Mouse (Mus musculus): Measurements from ENCODE around the gene Usp38. TPM values are rescaled to one million over a fixed set of nuclear protein-coding genes. Genes with fewer than 3 reads are reported as not detected.

The Usp38 gene
- polyA plus RNA-seq, 1 experiment from 2014 or later, result 22.3 TPM

DNA sequence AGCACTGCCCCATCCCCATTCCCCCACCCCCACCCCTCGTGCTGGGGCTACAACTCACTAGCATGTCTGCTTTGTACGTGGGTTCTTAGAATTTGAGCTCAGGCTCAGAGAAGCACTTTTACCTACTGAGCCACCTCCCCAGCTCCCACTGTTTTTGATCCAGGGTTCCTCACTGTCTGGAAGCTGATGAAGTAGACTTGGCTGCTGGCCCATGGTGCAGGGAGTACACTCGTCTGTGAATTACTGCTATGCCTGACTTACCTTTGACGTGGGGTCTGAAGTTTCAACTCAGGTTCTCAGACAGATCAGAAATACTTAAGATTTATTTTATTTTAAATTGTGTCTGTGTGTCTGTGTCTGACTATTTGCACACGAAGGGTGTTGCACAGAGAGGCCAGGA lies 57.0 kb downstream of the Usp38 start:
- H3K27me3 ChIP-seq (replicated peaks; ENCODE audit: control insufficient read depth, insufficient read depth, low read length), result no peaks in the 10 kb centered on the region
- 75% methylated on average over 5 of the region's 5 CpGs for WGBS
- H3K9me3 ChIP-seq (ENCODE audit: control insufficient read depth, low read length), result peaks cover 2% of the 10 kb centered on the region; the same call in 1 of the 2 replicates
- no peak overlapping the region for H3K9ac ChIP-seq (ENCODE audit: low read depth, low read length)
- no peak for ATAC-seq (replicated peaks; ENCODE audit: low FRiP score)
- H3K36me3 ChIP-seq (ENCODE audit: control insufficient read depth, insufficient read depth, low read length), result no peaks in the 10 kb centered on the region
- H3K4me3 ChIP-seq (ENCODE audit: low read depth, low read length), result no peak overlapping the region
- H3K4me1 ChIP-seq (replicated peaks; ENCODE audit: control insufficient read depth, insufficient read depth, low read length), result no peaks in the 10 kb centered on the region
- H3K4me2 ChIP-seq, result no peak overlapping the region
- H3K27ac ChIP-seq (ENCODE audit: low read depth, low read length), result no peak overlapping the region
- DNase-seq (ENCODE audit: low spot score), result no peak

DNA sequence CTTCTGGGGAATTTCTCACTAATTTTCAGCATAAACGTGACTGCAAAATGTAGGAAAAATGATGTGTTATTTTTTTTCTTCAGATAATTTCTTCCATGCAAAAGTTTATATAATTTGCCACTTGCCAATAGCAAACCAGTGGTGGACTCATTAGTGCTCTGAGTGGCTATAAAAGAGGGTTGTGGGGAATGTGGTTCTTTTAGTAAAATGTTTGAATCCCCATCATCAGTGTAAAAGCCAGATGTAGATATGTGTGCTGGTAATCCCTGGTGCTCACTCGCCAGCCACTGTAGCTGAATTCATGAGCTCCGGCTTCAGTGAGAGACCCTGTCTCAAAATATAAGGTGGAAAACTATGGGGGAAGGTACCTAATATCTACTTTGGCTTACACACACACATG lies 61.8 kb downstream of the Usp38 start:
- WGBS, result 79% methylated on average over 3 of the region's 3 CpGs
- no peak for ATAC-seq (replicated peaks; ENCODE audit: low FRiP score)

DNA sequence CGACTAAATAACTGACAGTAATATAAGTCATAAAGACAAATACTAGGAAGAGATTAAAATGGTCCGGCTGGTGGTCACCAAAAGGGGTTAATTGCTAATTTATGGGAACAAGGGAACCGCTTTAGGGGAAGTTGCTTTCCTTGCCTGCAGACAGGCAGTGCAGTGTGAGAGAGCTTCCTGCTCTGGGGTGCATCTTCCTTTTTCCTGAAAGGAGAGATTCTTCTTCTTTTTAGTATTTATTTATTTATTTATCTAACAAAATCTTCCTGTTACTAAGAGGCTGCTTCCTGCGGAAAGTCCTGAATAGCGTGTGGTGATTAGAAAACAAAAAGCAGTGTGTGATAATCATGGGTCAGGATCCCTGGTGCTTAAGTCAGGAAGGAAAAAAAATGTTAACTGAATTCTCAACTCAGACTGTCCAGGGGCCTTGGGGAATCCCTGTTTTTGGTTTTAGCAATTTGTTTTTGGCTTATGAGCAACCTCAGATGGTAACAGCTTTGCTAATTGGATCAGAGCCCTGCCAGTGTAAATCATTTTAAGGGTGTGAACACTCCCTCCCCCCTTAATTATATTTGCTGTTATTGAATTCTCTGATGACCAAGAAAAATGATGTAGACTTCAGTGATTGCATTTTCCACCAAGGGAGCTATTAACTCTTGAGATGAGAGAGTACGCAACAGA lies 62.4 kb downstream of the Usp38 start:
- Histone ChIP-seq H3K27me3 (replicated peaks; ENCODE audit: control insufficient read depth, insufficient read depth, low read length) (no peaks in the 10 kb centered on the region), H3K27ac (ENCODE audit: low read depth, low read length) (no peak overlapping the region), H3K36me3 (ENCODE audit: control insufficient read depth, insufficient read depth, low read length) (no peaks in the 10 kb centered on the region), H3K4me2 (no peak overlapping the region), H3K9ac (ENCODE audit: low read depth, low read length) (no peak overlapping the region), H3K4me3 (ENCODE audit: low read depth, low read length) (no peak overlapping the region), H3K9me3 (ENCODE audit: control insufficient read depth, low read length) (peaks cover 2% of the 10 kb centered on the region; the same call in 1 of the 2 replicates), H3K4me1 (replicated peaks; ENCODE audit: control insufficient read depth, insufficient read depth, low read length) (peaks cover 6% of the 10 kb centered on the region; the same call in 1 of the 2 replicates)
- ATAC-seq (replicated peaks; ENCODE audit: low FRiP score), result no peak
- 35% methylated on average over 6 of the region's 6 CpGs for WGBS
- no peak for DNase-seq (ENCODE audit: low spot score)

More for the DNA sequence above, 61.8 kb downstream of the Usp38 start:
- Histone ChIP-seq H3K9ac (ENCODE audit: low read depth, low read length) (no peak overlapping the region), H3K4me1 (replicated peaks; ENCODE audit: control insufficient read depth, insufficient read depth, low read length) (peaks cover 6% of the 10 kb centered on the region; the same call in 1 of the 2 replicates), H3K27ac (ENCODE audit: low read depth, low read length) (no peak overlapping the region), H3K4me3 (ENCODE audit: low read depth, low read length) (no peak overlapping the region), H3K4me2 (no peak overlapping the region), H3K9me3 (ENCODE audit: control insufficient read depth, low read length) (peaks cover 2% of the 10 kb centered on the region; the same call in 1 of the 2 replicates), H3K36me3 (ENCODE audit: control insufficient read depth, insufficient read depth, low read length) (no peaks in the 10 kb centered on the region), H3K27me3 (replicated peaks; ENCODE audit: control insufficient read depth, insufficient read depth, low read length) (no peaks in the 10 kb centered on the region)
- DNase-seq (ENCODE audit: low spot score), result no peak

DNA sequence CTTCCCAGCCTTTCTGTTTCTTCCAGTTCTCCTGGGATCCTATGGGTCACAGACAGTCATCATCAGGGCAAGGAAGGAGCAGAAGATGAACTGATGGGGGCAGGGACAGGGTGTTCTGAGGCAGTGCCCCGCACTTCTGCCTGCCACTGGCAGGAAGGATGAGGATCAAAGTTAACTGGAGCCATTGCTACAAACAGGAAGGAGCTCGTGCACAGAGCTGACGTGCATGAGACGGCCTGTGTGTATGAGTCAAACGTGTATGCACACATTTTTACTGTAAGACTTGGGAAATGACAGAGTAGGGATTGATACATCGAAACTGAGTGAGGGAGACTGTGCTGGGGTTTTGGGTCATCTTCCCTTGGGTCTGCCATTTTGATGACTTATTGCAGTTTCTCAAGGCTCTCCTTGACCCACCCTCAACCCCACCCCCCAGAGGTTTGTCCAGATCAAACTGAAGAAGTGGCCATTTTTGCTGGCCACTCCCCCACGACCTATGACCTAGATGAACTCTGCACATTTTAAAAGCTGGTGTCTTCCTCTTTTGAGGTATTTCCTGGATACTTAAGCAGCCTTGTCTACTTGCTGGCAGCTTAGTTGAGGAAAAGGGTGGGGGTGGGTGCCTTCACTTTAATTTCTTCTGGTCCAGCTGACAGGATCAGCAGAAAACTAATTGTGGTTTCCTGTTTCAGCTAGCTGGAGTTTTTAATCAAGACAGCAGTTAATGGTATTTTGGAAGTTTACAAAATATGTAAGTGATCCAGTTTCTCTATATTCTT lies 66.1 kb downstream of the Usp38 start:
- Histone ChIP-seq H3K36me3 (ENCODE audit: control insufficient read depth, insufficient read depth, low read length) (no peaks in the 10 kb centered on the region), H3K27me3 (replicated peaks; ENCODE audit: control insufficient read depth, insufficient read depth, low read length) (no peaks in the 10 kb centered on the region), H3K4me1 (replicated peaks; ENCODE audit: control insufficient read depth, insufficient read depth, low read length) (peaks cover 6% of the 10 kb centered on the region; the same call in 1 of the 2 replicates), H3K9ac (ENCODE audit: low read depth, low read length) (no peak overlapping the region), H3K4me2 (no peak overlapping the region), H3K4me3 (ENCODE audit: low read depth, low read length) (no peak overlapping the region), H3K27ac (ENCODE audit: low read depth, low read length) (no peak overlapping the region), H3K9me3 (ENCODE audit: control insufficient read depth, low read length) (no peaks in the 10 kb centered on the region)
- WGBS, result 30% methylated on average over 7 of the region's 7 CpGs
- DNase-seq (ENCODE audit: low spot score), result no peak
- ATAC-seq (replicated peaks; ENCODE audit: low FRiP score), result peak; percentile 51

DNA sequence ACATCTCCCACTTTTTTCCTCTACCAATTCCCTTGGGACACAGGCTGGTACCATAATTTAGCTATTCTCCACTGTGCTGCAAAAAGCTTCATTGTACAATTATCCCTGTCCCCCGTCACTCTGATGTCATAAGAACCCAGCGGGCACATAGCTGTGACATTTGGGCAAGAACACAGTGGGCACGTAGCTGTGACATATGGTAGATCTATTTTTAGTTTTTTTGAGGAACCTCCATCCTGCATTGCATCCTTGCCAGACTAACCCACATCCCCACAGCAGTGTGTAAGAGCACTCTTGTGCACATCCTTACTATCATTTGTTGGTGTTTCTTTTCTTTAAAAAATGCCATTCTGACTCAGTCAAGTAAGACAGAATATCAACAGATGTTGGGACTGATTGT lies 71.0 kb downstream of the Usp38 start:
- H3K9ac ChIP-seq (ENCODE audit: low read depth, low read length), result no peak overlapping the region
- no peak overlapping the region for H3K27ac ChIP-seq (ENCODE audit: low read depth, low read length)
- ATAC-seq (replicated peaks; ENCODE audit: low FRiP score) (no peak), DNase-seq (ENCODE audit: low spot score) (no peak)
- H3K36me3 ChIP-seq (ENCODE audit: control insufficient read depth, insufficient read depth, low read length), result no peaks in the 10 kb centered on the region
- H3K4me2 ChIP-seq, result no peak overlapping the region
- 67% methylated on average over 3 of the region's 3 CpGs for WGBS
- no peaks in the 10 kb centered on the region for H3K27me3 ChIP-seq (replicated peaks; ENCODE audit: control insufficient read depth, insufficient read depth, low read length)
- no peak overlapping the region for H3K4me3 ChIP-seq (ENCODE audit: low read depth, low read length)
- peaks cover 5% of the 10 kb centered on the region; the same call in 1 of the 2 replicates for H3K4me1 ChIP-seq (replicated peaks; ENCODE audit: control insufficient read depth, insufficient read depth, low read length)
- H3K9me3 ChIP-seq (ENCODE audit: control insufficient read depth, low read length), result no peaks in the 10 kb centered on the region

DNA sequence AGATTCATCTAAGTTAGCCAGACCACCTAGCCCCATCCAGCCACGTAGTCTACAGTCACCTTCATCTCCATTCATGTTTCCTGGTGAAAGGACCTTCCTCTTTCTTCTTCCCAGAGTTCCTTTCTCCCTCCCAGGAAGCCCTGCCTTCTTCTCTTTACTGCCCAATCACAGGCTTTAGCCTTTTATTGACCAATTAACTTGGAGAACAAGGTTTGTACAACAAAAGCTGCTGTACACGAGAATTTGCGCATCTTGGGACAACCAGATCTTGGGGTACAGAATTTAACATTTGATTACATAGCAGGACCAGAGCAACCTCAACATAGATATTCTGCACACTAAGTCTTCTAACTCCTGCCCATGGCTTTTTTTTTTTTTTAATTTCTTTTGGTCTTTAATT lies 73.1 kb downstream of the Usp38 start:
- no peaks in the 10 kb centered on the region for H3K9me3 ChIP-seq (ENCODE audit: control insufficient read depth, low read length)
- no peak for ATAC-seq (replicated peaks; ENCODE audit: low FRiP score)
- H3K4me1 ChIP-seq (replicated peaks; ENCODE audit: control insufficient read depth, insufficient read depth, low read length), result no peaks in the 10 kb centered on the region; the same call in 1 of the 2 replicates
- H3K4me3 ChIP-seq (ENCODE audit: low read depth, low read length), result no peak overlapping the region
- H3K27ac ChIP-seq (ENCODE audit: low read depth, low read length), result no peak overlapping the region
- H3K4me2 ChIP-seq, result no peak overlapping the region
- 89% methylated on average over 3 of the region's 3 CpGs for WGBS
- no peaks in the 10 kb centered on the region for H3K36me3 ChIP-seq (ENCODE audit: control insufficient read depth, insufficient read depth, low read length)
- no peaks in the 10 kb centered on the region for H3K27me3 ChIP-seq (replicated peaks; ENCODE audit: control insufficient read depth, insufficient read depth, low read length)
- no peak for DNase-seq (ENCODE audit: low spot score)
- no peak overlapping the region for H3K9ac ChIP-seq (ENCODE audit: low read depth, low read length)

DNA sequence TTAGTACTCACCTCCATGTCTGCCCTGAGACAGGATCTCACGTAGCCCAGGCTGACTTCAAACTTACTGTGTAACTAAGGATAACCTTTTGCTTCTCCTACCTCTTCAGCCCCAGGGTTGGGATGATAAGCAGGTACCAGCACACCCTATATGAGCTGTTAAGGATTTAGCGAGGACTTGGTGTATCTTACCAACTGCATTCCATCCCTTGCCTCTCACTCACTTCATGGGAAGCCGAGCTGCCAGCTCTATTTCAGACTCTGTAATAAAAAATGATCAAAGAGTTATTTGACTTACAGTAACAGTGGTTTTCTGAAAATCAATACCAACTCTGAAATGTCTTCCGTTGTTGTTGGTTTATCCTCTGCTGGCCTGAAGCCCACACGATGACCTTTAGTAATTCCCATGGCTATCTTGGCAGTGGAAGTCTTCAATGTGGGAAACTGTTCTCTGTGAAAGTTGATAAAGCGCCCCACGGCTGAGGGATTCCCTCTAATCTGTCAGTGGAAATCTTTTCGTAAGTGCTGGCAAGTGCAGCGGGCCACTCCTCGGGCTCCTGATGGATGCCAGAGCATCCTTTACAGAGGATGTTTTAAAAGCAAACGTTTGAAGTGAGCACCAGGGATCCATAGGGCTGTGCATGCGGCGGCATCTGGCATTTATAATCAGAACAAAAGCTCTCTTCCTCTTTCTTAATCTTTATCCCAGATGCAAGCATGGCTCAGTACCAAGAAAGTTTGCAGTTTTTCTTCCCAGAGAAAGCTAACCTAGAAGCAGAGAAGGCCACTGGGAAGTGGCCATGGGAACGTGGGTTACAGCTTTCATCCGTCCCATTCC lies 76.7 kb downstream of the Usp38 start:
- ATAC-seq (replicated peaks; ENCODE audit: low FRiP score) (no peak), DNase-seq (ENCODE audit: low spot score) (no peak)
- Histone ChIP-seq H3K4me1 (replicated peaks; ENCODE audit: control insufficient read depth, insufficient read depth, low read length) (no peaks in the 10 kb centered on the region; the same call in 1 of the 2 replicates), H3K36me3 (ENCODE audit: control insufficient read depth, insufficient read depth, low read length) (no peaks in the 10 kb centered on the region), H3K4me2 (no peak overlapping the region), H3K27ac (ENCODE audit: low read depth, low read length) (no peak overlapping the region), H3K9ac (ENCODE audit: low read depth, low read length) (no peak overlapping the region), H3K9me3 (ENCODE audit: control insufficient read depth, low read length) (no peaks in the 10 kb centered on the region), H3K4me3 (ENCODE audit: low read depth, low read length) (no peak overlapping the region), H3K27me3 (replicated peaks; ENCODE audit: control insufficient read depth, insufficient read depth, low read length) (no peaks in the 10 kb centered on the region)
- WGBS, result 51% methylated on average over 15 of the region's 15 CpGs
